Mouse (Mus musculus): ENCODE data around the gene Lpcat2. TPM values are rescaled to one million over a fixed set of nuclear protein-coding genes. Genes with fewer than 3 reads are reported as not detected.

Lpcat2 gene
- polyA plus RNA-seq, 1 experiment from 2014 or later: 9.2 TPM

- no peaks in the 10 kb centered on the region for H3K36me3 ChIP-seq (ENCODE audit: insufficient read depth, low read length)
- H3K27ac ChIP-seq: no peak overlapping the region
- WGBS: 88% methylated on average over 7 of the region's 7 CpGs
- no peaks in the 10 kb centered on the region for H3K4me1 ChIP-seq (replicated peaks; ENCODE audit: insufficient read depth, low read length)
- no peak overlapping the region for H3K9ac ChIP-seq (ENCODE audit: low read depth, low read length)
- ATAC-seq (replicated peaks; ENCODE audit: low FRiP score, low read depth) (no peak), DNase-seq (ENCODE audit: low spot score) (no peak)
- H3K4me2 ChIP-seq (ENCODE audit: low read length): no peak overlapping the region
- no peak for TF ChIP-seq CTCF (IDR thresholded peaks at IDR 0.05; ENCODE audit: low read depth)
- H3K4me3 ChIP-seq (replicated peaks; ENCODE audit: low read depth, low read length): no peak overlapping the region
- H3K27me3 ChIP-seq (ENCODE audit: insufficient read depth, low read length): no peaks in the 10 kb centered on the region
- no peaks in the 10 kb centered on the region for H3K9me3 ChIP-seq (replicated peaks; ENCODE audit: low read length)
Observed at GRCm38 (mm10) chr8:92895053-92895452, 39.9 kb downstream of the Lpcat2 start.

GRCm38 (mm10) chr8:92896056-92896455 lies 40.9 kb downstream of the Lpcat2 start:
- H3K9ac ChIP-seq (ENCODE audit: low read depth, low read length): no peak overlapping the region
- WGBS: 63% methylated on average over 1 of the region's 1 CpGs
- H3K36me3 ChIP-seq (ENCODE audit: insufficient read depth, low read length): no peaks in the 10 kb centered on the region
- no peaks in the 10 kb centered on the region for H3K9me3 ChIP-seq (replicated peaks; ENCODE audit: low read length)
- H3K4me2 ChIP-seq (ENCODE audit: low read length): no peak overlapping the region
- no peak for ATAC-seq (replicated peaks; ENCODE audit: low FRiP score, low read depth)
- DNase-seq (ENCODE audit: low spot score): no peak
- no peaks in the 10 kb centered on the region for H3K4me1 ChIP-seq (replicated peaks; ENCODE audit: insufficient read depth, low read length)
- H3K27me3 ChIP-seq (ENCODE audit: insufficient read depth, low read length): no peaks in the 10 kb centered on the region
- H3K4me3 ChIP-seq (replicated peaks; ENCODE audit: low read depth, low read length): no peak overlapping the region
- TF ChIP-seq CTCF (IDR thresholded peaks at IDR 0.05; ENCODE audit: low read depth): no peak
- no peak overlapping the region for H3K27ac ChIP-seq

- H3K27ac ChIP-seq: no peak overlapping the region
- no peak overlapping the region for H3K4me2 ChIP-seq (ENCODE audit: low read length)
- no peaks in the 10 kb centered on the region for H3K27me3 ChIP-seq (ENCODE audit: insufficient read depth, low read length)
- H3K36me3 ChIP-seq (ENCODE audit: insufficient read depth, low read length): no peaks in the 10 kb centered on the region
- DNase-seq (ENCODE audit: low spot score): peak; percentile 42
- ATAC-seq (replicated peaks; ENCODE audit: low FRiP score, low read depth): no peak
- TF ChIP-seq CTCF (IDR thresholded peaks at IDR 0.05; ENCODE audit: low read depth): no peak
- no peaks in the 10 kb centered on the region for H3K4me1 ChIP-seq (replicated peaks; ENCODE audit: insufficient read depth, low read length)
- H3K9ac ChIP-seq (ENCODE audit: low read depth, low read length): no peak overlapping the region
- no peak overlapping the region for H3K4me3 ChIP-seq (replicated peaks; ENCODE audit: low read depth, low read length)
- WGBS: 59% methylated on average over 5 of the region's 5 CpGs
- no peaks in the 10 kb centered on the region for H3K9me3 ChIP-seq (replicated peaks; ENCODE audit: low read length)
Observed at GRCm38 (mm10) chr8:92896611-92897010, 41.5 kb downstream of the Lpcat2 start.

- Histone ChIP-seq H3K27me3 (ENCODE audit: insufficient read depth, low read length) (no peaks in the 10 kb centered on the region), H3K4me1 (replicated peaks; ENCODE audit: insufficient read depth, low read length) (no peaks in the 10 kb centered on the region), H3K4me2 (ENCODE audit: low read length) (no peak overlapping the region), H3K4me3 (replicated peaks; ENCODE audit: low read depth, low read length) (no peak overlapping the region), H3K27ac (no peak overlapping the region), H3K36me3 (ENCODE audit: insufficient read depth, low read length) (no peaks in the 10 kb centered on the region), H3K9me3 (replicated peaks; ENCODE audit: low read length) (no peaks in the 10 kb centered on the region), H3K9ac (ENCODE audit: low read depth, low read length) (no peak overlapping the region)
- DNase-seq (ENCODE audit: low spot score) (no peak), ATAC-seq (replicated peaks; ENCODE audit: low FRiP score, low read depth) (no peak)
- no peak for TF ChIP-seq CTCF (IDR thresholded peaks at IDR 0.05; ENCODE audit: low read depth)
- WGBS: 65% methylated on average over 4 of the region's 4 CpGs
Observed at GRCm38 (mm10) chr8:92897794-92898193, 42.7 kb downstream of the Lpcat2 start.

GRCm38 (mm10) chr8:92899590-92899989 lies 44.5 kb downstream of the Lpcat2 start:
- ATAC-seq (replicated peaks; ENCODE audit: low FRiP score, low read depth): no peak
- Histone ChIP-seq H3K27me3 (ENCODE audit: insufficient read depth, low read length) (no peaks in the 10 kb centered on the region), H3K9me3 (replicated peaks; ENCODE audit: low read length) (no peaks in the 10 kb centered on the region), H3K9ac (ENCODE audit: low read depth, low read length) (no peak overlapping the region), H3K4me3 (replicated peaks; ENCODE audit: low read depth, low read length) (no peak overlapping the region), H3K4me2 (ENCODE audit: low read length) (no peak overlapping the region), H3K36me3 (ENCODE audit: insufficient read depth, low read length) (no peaks in the 10 kb centered on the region), H3K27ac (no peak overlapping the region), H3K4me1 (replicated peaks; ENCODE audit: insufficient read depth, low read length) (no peaks in the 10 kb centered on the region)
- no peak for TF ChIP-seq CTCF (IDR thresholded peaks at IDR 0.05; ENCODE audit: low read depth)
- no peak for DNase-seq (ENCODE audit: low spot score)
- WGBS: 58% methylated on average over 9 of the region's 9 CpGs

- DNase-seq (ENCODE audit: low spot score) (no peak), ATAC-seq (replicated peaks; ENCODE audit: low FRiP score, low read depth) (no peak)
- Histone ChIP-seq H3K27me3 (ENCODE audit: insufficient read depth, low read length) (no peaks in the 10 kb centered on the region), H3K9ac (ENCODE audit: low read depth, low read length) (no peak within 1 kb of the TSS), H3K4me2 (ENCODE audit: low read length) (no peak within 1 kb of the TSS), H3K36me3 (ENCODE audit: insufficient read depth, low read length) (no peaks in the 10 kb centered on the region), H3K27ac (no peak within 1 kb of the TSS), H3K9me3 (replicated peaks; ENCODE audit: low read length) (no peaks in the 10 kb centered on the region), H3K4me3 (replicated peaks; ENCODE audit: low read depth, low read length) (no peak within 1 kb of the TSS), H3K4me1 (replicated peaks; ENCODE audit: insufficient read depth, low read length) (no peaks in the 10 kb centered on the region)
- no peak for TF ChIP-seq CTCF (IDR thresholded peaks at IDR 0.05; ENCODE audit: low read depth)
- 97% methylated on average over 5 of the region's 5 CpGs for WGBS
Observed at GRCm38 (mm10) chr8:92901107-92901506, 46.0 kb downstream of the Lpcat2 start, which contains the start of gene Capns2. Gene Capns2, plus strand, starts transcription at chr8:92901407.

- ATAC-seq (replicated peaks; ENCODE audit: low FRiP score, low read depth) (no peak), DNase-seq (ENCODE audit: low spot score) (no peak)
- Histone ChIP-seq H3K27me3 (ENCODE audit: insufficient read depth, low read length) (no peaks in the 10 kb centered on the region), H3K27ac (no peak overlapping the region), H3K4me2 (ENCODE audit: low read length) (no peak overlapping the region), H3K9ac (ENCODE audit: low read depth, low read length) (no peak overlapping the region), H3K4me1 (replicated peaks; ENCODE audit: insufficient read depth, low read length) (no peaks in the 10 kb centered on the region), H3K4me3 (replicated peaks; ENCODE audit: low read depth, low read length) (no peak overlapping the region), H3K9me3 (replicated peaks; ENCODE audit: low read length) (no peaks in the 10 kb centered on the region), H3K36me3 (ENCODE audit: insufficient read depth, low read length) (no peaks in the 10 kb centered on the region)
- WGBS: 78% methylated on average over 2 of the region's 2 CpGs
- no peak for TF ChIP-seq CTCF (IDR thresholded peaks at IDR 0.05; ENCODE audit: low read depth)
Observed at GRCm38 (mm10) chr8:92902981-92903380, 47.8 kb downstream of the Lpcat2 start.

Data from kidney, postnatal 0 days (tissue).